Mouse (Mus musculus): Measurements from ENCODE around the gene Hbb-bs.
"Not testable (repeated sequence)": the region's sequence is repeated elsewhere in the genome, so short reads cannot be mapped to it uniquely, and the experiment has no call there.

Hbb-bs gene

DNA sequence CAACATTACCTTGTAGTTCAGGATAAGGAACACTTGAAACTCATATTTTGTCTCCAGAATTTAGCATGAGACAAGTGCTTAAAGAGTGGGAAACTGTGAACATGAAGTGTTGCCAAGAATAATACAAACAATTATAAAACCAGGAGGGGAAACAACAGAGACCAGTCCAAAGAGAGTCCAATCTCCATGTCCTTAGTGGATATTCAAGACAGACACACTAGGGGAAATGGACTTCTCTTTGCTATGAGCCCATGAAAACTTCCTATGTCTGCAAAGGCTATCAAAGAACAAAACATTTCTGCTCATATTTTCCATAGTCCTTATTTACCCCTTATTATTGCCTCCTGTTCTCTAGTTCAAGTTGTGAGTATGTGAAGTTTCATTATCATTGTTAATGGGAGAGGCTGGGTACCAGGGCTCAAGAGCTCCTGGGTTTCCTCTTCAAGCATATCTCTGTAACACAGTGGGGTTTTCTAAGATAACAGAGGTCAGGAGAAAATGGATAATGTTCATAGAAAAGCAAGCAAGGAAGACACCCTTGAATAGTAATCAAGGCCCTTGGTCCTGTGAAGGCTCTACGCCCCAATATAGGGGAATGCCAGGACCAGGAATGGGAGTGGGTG, 16.6 kb downstream of the Hbb-bs start:
- DNase-seq (ENCODE audit: low spot score in 2 of 2), result no peak

DNA sequence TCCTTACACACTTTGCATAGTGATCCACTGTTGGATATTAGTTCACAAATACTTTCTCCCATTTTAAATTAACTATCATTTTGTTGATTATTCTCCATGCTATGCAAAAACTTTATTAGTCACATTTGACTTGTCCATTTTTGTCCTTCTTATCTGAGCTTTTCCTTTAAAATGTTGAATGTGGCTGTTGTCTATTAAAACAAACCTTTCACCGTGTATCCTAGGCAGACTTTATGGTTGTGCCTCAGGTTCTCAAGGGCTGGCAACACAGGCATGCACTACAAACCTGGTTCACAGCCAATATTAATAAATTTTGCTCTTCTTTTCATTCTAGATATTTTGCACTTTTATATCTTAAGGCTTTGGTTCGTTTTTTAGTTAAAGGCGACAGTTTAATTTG, 17.1 kb downstream of the Hbb-bs start:
- DNase-seq (ENCODE audit: low spot score in 2 of 2), result no peak

DNA sequence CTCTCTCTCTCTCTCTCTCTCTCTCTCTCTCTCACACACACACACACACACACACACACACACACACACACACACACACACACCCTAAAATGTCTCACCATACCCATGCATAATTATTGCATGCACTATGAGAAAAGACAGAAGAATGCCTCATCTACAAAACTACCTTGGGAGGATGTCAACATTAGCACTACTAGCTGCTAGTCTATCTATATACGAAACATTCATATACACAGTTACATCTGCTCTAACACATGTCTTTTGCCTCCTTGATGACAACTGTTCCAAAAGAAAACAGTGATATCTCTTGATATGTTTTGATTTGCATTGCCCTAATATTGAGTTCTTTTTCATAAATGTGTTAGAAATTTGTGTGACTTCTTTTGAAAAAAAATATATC, 17.6 kb downstream of the Hbb-bs start:
- DNase-seq (ENCODE audit: low spot score in 2 of 2), result no peak

DNA sequence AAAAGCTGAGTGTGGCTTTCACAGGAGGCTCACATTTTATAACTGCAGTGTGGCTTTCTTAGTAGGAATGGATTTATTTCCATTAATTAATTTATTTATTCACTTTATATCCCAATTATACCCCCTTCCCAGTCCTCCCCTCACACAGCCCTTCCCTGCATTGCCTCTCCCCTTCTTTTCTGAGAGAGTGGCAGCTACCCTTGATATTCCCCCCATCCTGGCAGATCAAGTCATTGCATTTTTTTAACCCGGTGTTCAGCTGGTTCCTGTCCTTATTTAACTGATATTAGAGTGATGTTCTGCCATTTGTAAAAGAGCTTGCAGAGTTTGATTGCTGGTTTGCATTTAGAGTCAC, 18.1 kb downstream of the Hbb-bs start:
- no peak for DNase-seq (ENCODE audit: low spot score in 2 of 2)

DNA sequence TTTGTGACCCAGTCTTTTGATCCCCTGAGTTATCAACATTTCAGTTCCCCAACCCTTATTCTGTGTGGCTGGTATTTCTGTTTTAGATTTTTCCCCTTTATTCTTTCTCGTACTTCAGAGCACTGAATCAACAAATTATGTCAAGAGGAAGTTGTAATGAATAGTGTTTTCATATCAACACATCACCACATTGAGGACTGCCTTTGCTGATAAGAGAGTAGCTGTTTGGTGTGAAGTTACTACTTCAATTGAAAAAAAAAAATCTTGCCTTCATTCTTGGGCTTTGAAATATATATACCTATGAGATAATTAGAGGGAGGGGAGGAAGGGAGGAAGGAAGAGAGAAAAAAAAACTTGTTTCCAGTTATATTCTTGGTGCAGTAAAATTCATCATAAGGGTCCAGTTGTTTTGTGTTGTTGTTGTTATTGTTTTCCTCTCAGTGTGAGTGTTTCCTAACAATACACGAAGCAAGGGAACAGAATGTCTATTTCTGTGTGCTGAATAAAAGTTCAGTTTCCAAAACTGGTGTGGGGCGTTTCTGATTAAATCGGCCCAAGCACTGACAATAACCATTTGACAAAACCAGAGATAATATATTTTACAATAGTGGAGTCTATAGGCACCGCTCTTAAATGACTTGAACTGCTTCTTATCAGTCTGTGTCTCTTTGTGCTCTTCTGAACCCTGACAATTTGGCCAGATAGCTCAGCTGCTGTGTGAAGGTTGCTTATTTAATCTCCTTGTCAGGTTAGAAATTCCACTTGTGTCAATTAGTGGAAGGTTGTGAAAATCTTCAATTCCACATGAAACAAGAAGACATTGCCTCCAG, 18.7 kb downstream of the Hbb-bs start:
- DNase-seq (ENCODE audit: low spot score in 2 of 2), result no peak

DNA sequence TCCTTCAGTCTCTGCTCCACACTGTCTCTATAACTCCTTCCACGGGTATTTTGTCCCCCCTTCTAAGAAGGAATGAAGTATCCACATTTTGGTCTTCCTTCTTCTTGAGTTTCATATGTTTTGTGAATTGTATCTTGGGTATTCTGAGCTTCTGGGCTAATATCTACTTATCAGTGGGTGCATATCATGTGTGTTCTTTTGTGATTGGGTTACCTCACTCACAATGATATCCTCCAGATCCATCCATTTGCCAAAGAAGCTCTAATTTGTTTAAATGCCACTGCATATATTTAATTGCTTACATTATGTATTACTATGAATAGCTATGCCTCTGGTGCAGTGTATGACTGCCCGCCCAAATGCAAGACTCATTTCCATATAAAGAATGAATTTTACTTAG, 19.8 kb downstream of the Hbb-bs start:
- not testable (repeated sequence) for DNase-seq (ENCODE audit: low spot score in 2 of 2)

DNA sequence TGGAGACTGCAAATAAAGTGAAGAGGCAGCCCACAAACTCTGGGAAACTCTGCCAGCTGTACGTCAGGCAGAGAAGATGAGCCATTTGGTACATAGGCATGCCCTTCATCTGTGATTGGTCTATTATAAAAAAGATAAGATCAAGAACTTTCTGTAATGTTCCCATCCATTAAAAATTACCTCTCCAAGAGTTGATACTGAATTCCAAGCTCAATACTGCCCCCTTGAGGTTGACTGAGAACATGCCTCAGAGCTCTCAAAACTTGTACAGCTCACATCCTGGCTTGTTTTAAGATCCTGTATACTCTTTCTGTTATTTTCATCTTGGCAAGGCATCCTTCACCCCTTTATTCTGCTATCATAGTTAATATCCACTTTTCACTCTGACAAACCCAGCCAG, 21.0 kb downstream of the Hbb-bs start:
- DNase-seq (ENCODE audit: low spot score in 2 of 2), result no peak

- DNase-seq (ENCODE audit: low spot score in 2 of 2), result no peak
Measured at GRCm38 (mm10) chr7:103792669-103793388, 35.1 kb downstream of the Hbb-bs start.

GRCm38 (mm10) chr7:103791721-103792120, 36.2 kb downstream of the Hbb-bs start, which contains the start of gene Olfr67:
Olfr67 (minus strand) TSS chr7:103791821.
- DNase-seq (ENCODE audit: low spot score in 2 of 2), result no peak

DNA sequence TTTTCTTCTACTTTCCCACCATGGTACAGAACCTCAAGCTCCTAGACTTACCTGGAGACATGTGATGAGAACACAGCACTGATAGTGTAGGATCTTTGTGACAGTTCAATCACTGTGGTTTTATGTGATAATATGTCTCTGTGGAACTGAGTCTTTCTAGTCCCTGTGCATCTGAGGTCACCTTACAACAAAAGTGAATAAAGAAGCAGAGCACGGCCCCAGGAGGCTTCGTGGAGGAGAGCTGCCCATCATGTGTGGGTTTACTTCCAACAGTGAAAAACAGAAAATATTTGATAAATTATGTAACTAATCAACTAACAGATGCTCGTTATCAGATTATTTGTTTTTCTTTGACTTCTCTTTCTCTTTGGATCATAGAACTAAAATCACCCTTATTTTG, 48.3 kb downstream of the Hbb-bs start, which contains the start of gene Olfr68:
Olfr68 (minus strand) TSS at position 101 of the 400 bp plus-strand sequence.
- DNase-seq (ENCODE audit: low spot score in 2 of 2), result no peak

DNA sequence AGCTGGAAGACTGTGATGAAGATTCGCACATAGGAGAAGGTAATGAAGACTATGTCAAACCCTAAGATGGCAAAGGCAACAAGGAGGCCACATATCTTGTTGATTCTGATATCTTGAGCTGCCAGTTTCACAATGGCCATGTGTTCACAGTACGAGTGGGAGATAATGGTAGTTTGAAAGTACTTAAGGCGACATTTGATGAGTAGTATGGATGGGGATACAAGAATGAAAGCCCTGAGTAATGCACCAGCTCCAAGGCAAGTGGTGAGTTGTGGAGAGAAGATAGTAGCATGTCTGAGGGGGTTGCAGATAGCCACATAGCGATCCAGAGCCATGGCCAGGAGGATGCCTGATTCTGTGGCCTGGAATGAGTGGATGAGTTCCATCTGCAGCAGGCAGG, 50.2 kb downstream of the Hbb-bs start:
- DNase-seq (ENCODE audit: low spot score in 2 of 2), result not testable (repeated sequence)

All from urinary bladder, postnatal 36 days (tissue).